Mouse (Mus musculus) heart, embryonic 14.5 days (tissue): Measurements from ENCODE around the gene Tfb1m. TPM values are rescaled to one million over a fixed set of nuclear protein-coding genes. Genes with fewer than 3 reads are reported as not detected.

Experiments
- ATAC-seq: fragments of 200-750 bp; cut with Nextera tagmentation; 2 replicates; pipeline ENCODE4 v1.8.0; 2017; ENCODE audit warnings: low read depth, moderate TSS enrichment; ENCODE audit not compliant: insufficient number of reproducible peaks, insufficient read depth, low FRiP score
- H3K27ac ChIP-seq, 2 experiments: fragments of 200-500 bp in 1 of 2; fragments of 300-500 bp in 1 of 2; sonication (generic) in 1 of 2; replicated peaks in 1 of 2; 2 replicates each; pipeline ENCODE4 v1.5.1; 2012 to 2014; ENCODE audit warnings: low read depth in 2 of 2, low read length in 2 of 2, control low read depth in 1 of 2, mild to moderate bottlenecking in 1 of 2, mixed read lengths in 1 of 2; ENCODE audit not compliant: control insufficient read depth in 1 of 2, insufficient read depth in 1 of 2
- H3K27me3 ChIP-seq: fragments of 300-500 bp; sonication (generic); 2 replicates; pipeline ENCODE4 v1.6.1; 2014; ENCODE audit warnings: mild to moderate bottlenecking, low read length, control low read depth; ENCODE audit not compliant: control insufficient read depth, insufficient read depth
- H3K36me3 ChIP-seq: fragments of 300-500 bp; sonication (generic); 2 replicates; pipeline ENCODE4 v1.6.1; 2014; ENCODE audit warnings: mild to moderate bottlenecking, control low read depth, low read length, mixed read lengths; ENCODE audit not compliant: control insufficient read depth, insufficient read depth
- H3K4me1 ChIP-seq, 2 experiments: fragments of 200-500 bp in 1 of 2; fragments of 300-500 bp in 1 of 2; sonication (generic) in 1 of 2; 2 replicates each; pipeline ENCODE4 v1.6.1; 2012 to 2014; ENCODE audit warnings: low read length in 2 of 2, control low read depth in 1 of 2, mixed read lengths in 1 of 2; ENCODE audit not compliant: control insufficient read depth in 2 of 2, insufficient read depth in 2 of 2
- H3K4me2 ChIP-seq: fragments of 300-500 bp; sonication (generic); 2 replicates; pipeline ENCODE4 v1.6.1; 2014; ENCODE audit warnings: mild to moderate bottlenecking, low read length
- H3K4me3 ChIP-seq, 2 experiments: fragments of 200-500 bp in 1 of 2; fragments of 300-500 bp in 1 of 2; sonication (generic) in 1 of 2; 2 replicates each; pipeline ENCODE4 v1.5.1; 2012 to 2014; ENCODE audit warnings: low read length in 2 of 2, mild to moderate bottlenecking in 2 of 2, control low read depth in 1 of 2, low read depth in 1 of 2, moderate library complexity in 1 of 2; ENCODE audit not compliant: control insufficient read depth in 1 of 2, insufficient read depth in 1 of 2
- H3K9ac ChIP-seq: fragments of 300-500 bp; sonication (generic); 2 replicates; pipeline ENCODE4 v1.6.1; 2014; ENCODE audit warnings: mild to moderate bottlenecking, low read length
- H3K9me3 ChIP-seq: fragments of 300-500 bp; sonication (generic); 2 replicates; pipeline ENCODE4 v1.6.1; 2016; ENCODE audit warnings: low read length, control low read depth; ENCODE audit not compliant: control insufficient read depth
- WGBS: fragments of 180-500 bp; shearing (Covaris S2); extraction: QIAGEN DNeasy Blood & Tissue Kit; methylation state at CpG from one replicate; pipeline ENCODE4 v1.1.7; 2014; 5-methylcytosine and 5-hydroxymethylcytosine counted together
- polyA plus RNA-seq: library from polyadenylated mRNA; unstranded; fragments of >200 nt; fragmentation: Nextera tagmentation; extraction: Ambion mirVana; gene quantifications from 2 replicates; pipeline ENCODE4 v1.2.1, GENCODE M21; 2014

Gene Tfb1m
- polyA plus RNA-seq, 1 experiment from 2014 or later: 17.0 TPM

DNA sequence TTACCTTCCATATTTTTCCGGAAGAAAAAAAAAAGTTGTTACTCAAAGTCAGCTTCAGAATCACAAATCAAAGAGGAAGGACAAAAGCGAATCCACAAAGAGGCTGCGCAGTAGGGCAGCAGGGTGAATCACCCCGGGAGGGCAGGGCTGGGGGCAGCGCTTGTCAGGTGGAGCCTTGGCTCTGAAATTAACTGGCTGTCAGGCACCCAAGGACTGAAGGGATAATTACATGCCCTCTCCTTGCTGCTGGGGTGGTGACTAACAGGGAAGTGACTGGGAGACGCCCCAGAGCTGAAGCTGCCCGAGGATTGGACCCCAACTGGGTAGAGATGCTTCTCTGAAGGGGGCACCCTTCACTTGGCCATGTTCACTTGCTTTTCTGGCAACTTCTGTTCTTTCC, 71.7 kb downstream of the Tfb1m start:
- no peaks in the 10 kb centered on the region for H3K4me1 ChIP-seq
- no peak overlapping the region for H3K4me3 ChIP-seq
- H3K9ac ChIP-seq: no peak overlapping the region
- H3K27ac ChIP-seq: no peak overlapping the region
- ATAC-seq: no peak
- H3K36me3 ChIP-seq: no peaks in the 10 kb centered on the region
- no peaks in the 10 kb centered on the region for H3K9me3 ChIP-seq
- H3K4me2 ChIP-seq: no peak overlapping the region
- WGBS: 73% methylated on average over 7 of the region's 7 CpGs
- H3K27me3 ChIP-seq: no peaks in the 10 kb centered on the region

DNA sequence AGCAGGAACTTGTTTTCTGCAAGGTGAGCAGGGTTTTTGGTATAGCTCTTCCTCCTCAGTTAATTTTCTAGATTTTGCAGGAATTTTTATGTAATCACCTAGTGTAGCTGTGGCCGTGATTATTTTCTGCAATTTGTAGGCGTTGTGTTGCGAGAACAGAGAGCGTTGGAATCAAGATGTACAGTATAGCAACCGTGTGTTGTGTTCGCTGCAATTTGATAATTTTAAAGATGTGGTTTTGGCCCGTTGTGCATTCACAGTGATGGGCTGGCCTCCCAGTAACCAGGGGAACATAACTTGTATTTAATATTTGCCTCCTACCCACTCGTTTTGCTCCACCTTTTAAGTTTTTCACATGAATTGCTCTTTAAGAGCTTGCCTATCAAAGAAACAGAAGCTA, 74.5 kb downstream of the Tfb1m start:
- H3K9ac ChIP-seq: no peak overlapping the region
- H3K36me3 ChIP-seq: no peaks in the 10 kb centered on the region
- WGBS: 83% methylated on average over 8 of the region's 8 CpGs
- H3K4me1 ChIP-seq: no peaks in the 10 kb centered on the region
- ATAC-seq: no peak
- no peak overlapping the region for H3K27ac ChIP-seq
- no peak overlapping the region for H3K4me2 ChIP-seq
- no peak overlapping the region for H3K4me3 ChIP-seq
- no peaks in the 10 kb centered on the region for H3K9me3 ChIP-seq
- H3K27me3 ChIP-seq: no peaks in the 10 kb centered on the region

DNA sequence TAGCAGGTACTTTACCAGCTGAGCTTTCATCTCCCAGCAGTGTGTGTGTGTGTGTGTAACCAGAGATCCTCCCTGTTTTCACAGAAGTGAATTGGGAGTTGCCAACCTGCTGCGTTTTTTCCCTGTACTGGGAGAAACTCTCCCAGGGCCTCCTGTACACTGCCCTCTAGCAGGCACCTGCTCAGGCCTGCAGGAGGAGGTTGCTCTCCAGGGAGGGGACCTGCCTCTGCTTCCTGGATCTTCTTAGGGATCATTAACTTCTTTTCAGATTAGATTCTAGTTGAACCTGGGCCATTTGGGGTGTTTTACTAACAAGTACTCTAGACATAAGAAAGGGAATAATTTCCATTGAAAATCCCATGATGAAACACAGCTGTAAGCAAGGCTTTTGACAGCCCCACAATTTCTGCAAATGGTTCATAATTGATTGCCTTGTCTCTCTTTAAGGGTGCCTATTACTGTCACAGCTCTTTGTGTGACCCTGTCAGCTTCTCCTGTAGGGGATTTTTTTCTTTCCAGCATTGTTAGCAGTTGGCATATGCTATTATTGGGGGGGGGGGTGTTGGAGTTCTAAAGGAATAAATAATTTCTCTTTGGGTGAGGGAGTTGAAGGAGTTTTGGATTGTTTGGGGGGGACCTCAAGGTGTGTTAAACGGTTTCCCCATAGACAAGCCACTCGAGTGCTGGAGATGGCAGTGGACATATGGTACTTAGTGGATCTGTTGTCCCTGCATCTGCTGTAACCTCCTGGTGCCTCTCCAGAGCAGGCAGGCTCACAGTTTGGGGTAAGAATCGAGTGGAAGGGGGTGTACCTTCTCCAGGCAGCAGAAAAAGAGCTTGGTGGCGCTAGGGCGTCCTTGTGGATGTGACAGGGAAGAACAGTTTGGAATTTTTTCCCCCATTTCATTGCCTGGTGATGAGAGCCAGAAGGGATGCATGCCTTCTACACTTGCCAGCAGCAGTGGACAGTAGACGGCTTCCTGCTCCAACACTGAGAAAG, 75.7 kb downstream of the Tfb1m start:
- ATAC-seq: no peak
- WGBS: 64% methylated on average over 7 of the region's 7 CpGs

DNA sequence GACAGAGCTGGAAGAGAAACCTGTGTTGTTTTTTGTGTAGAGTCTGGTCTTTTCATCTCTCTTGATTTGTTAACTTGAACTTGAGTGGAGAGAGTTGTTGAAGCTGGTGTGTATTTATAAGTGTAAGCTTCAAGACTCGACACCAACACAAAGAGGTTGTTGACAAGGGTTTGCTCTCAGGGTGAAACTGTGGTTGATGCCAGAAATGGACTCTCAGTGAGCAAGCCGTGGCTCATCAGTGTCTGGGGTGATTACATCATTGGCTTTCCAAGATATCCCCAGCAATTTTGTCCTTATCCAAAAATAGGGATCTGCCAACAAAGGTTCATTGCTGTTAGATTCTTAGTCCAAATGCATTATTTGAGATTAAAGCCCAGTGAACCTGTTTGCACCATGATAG, 81.0 kb downstream of the Tfb1m start:
- WGBS: 30% methylated on average over 2 of the region's 2 CpGs
- no peak overlapping the region for H3K9ac ChIP-seq
- no peaks in the 10 kb centered on the region for H3K9me3 ChIP-seq

More for the DNA sequence above, 75.7 kb downstream of the Tfb1m start:
- Histone ChIP-seq H3K27me3 (no peaks in the 10 kb centered on the region), H3K4me1 (no peaks in the 10 kb centered on the region), H3K36me3 (no peaks in the 10 kb centered on the region), H3K4me3 (no peak overlapping the region), H3K4me2 (no peak overlapping the region), H3K9ac (no peak overlapping the region), H3K9me3 (no peaks in the 10 kb centered on the region), H3K27ac (no peak overlapping the region)

DNA sequence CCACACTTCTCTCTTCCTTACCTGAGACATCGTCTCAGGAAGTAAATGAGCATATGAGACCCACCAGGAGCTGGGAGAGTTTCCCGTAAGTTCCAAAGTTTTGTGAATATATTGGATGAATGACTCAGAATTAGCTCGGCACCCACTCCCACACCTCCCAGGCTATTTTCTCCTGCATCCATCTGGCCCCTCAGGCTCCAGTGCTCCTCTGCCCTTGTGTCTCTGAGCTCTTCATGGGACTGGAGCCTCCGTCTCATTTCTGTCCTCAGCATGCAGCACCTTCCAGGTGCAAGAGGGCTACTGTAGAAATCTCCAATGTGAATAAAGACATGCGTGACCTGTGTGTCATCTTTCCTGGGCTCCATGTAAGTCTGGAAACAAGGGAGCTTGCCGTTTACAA, 85.6 kb downstream of the Tfb1m start:
- Histone ChIP-seq H3K4me1 (no peaks in the 10 kb centered on the region), H3K4me2 (no peak overlapping the region), H3K27ac (no peak overlapping the region), H3K36me3 (no peaks in the 10 kb centered on the region), H3K27me3 (no peaks in the 10 kb centered on the region), H3K4me3 (no peak overlapping the region), H3K9ac (no peak overlapping the region), H3K9me3 (no peaks in the 10 kb centered on the region)
- WGBS: 88% methylated on average over 6 of the region's 6 CpGs
- no peak for ATAC-seq

More for the DNA sequence above, 81.0 kb downstream of the Tfb1m start:
- no peak for ATAC-seq
- Histone ChIP-seq H3K4me1 (no peaks in the 10 kb centered on the region), H3K27me3 (no peaks in the 10 kb centered on the region), H3K36me3 (no peaks in the 10 kb centered on the region), H3K27ac (no peak overlapping the region), H3K4me3 (no peak overlapping the region), H3K4me2 (no peak overlapping the region)

Other genes starting within 250 kb of the Tfb1m start
- gene Tiam2, start 231.2 kb downstream of the Tfb1m start, polyA plus RNA-seq: 3.7 and 3.9 TPM in 2 replicates
- gene Cldn20, start 25.2 kb downstream of the Tfb1m start, polyA plus RNA-seq: not detected in 2 replicates
- gene Nox3, start 138.5 kb upstream of the Tfb1m start, polyA plus RNA-seq: not detected in 2 replicates